Mouse (Mus musculus) effector memory CD4-positive, alpha-beta T cell, adult 5 months (primary cell): ENCODE measurements around the gene Olfr790. TPM values are rescaled to one million over a fixed set of nuclear protein-coding genes. Genes with fewer than 3 reads are reported as not detected.

Experiments
- polyA plus RNA-seq: library from polyadenylated mRNA; unstranded; fragments of 100-300 nt; shearing (Covaris generic); gene quantifications from one replicate; pipeline ENCODE4 v1.2.1, GENCODE M21; 2017

Olfr790 gene
- polyA plus RNA-seq, result not detected

DNA sequence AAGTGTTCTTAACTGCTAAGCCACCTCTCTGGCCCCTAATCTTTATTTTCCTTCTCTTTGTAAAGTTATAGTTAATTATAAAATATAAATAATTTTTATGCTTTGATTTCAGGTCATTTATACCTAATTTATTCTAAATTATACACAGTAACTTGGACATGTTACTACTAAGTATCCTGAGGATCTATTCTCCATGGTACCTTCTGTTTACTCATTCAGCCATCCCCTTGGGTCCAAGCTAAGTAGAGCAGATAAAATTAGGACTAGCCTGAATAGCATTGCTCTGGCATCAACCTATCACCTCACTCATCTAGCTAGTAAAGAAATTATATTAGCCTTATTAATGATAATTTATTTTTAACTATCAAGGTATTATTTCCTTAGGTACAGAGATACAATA, at the start of gene Olfr790:
Olfr790 (plus strand) TSS at position 301 of the 400 bp plus-strand sequence.

DNA sequence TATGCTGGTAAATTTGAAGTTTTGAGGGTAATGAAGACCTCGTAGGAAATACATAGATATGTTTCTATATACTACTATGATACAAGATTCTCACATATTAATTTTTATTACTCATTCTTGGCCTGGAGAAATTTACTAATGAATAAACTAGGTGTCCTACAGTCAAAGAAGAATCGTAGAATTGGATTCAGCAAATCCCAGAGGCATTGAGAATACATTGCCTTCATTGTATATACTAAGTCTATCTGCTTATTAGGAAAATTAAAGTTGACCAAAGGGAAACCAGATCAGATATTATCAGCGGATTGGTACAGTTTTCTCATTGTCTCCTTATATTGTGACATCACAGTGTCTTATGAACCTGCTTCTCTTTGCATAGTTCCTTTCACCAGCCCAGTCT, 36.7 kb upstream of the Olfr790 start, which contains the start of gene Olfr787:
Olfr787 (plus strand) TSS at position 301 of the 400 bp plus-strand sequence.

DNA sequence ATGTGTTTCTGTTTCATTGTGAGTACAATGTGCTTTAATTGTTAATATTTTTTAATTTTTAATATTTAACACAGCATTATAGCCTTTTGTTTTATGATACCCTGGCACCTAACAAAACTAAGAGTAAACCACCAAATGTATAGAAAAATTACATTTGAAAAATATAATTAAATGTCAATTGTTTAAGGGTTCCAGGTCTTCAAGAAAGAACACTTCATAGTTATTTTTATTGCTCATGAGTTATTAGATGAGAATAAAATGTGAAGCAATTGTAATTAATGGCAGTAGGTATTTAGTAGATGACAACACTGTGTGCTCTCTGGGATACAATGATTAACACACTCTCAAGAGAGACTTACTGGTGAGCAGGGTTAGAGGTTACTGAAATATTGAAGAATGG, 27.6 kb upstream of the Olfr790 start, which contains the start of gene Olfr788:
Olfr788 (plus strand) TSS at position 301 of the 400 bp plus-strand sequence.

DNA sequence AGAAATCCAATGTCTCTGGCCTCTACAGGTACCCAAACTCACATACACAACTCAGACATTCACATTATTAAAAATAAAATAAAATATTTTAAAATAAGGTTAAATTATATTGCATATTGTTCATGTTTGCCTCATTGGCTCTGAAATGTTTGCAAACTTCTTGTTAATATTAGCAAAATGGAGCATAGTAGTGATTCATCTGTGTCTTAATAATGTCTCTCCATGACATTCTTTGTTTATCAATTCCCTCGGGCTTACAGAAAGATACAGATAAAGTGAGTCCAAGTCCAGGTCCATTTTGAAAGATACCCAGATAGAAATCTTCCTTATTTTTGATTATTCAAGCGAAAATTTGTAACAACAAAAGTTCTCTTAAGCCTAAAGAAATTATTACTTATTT, 13.8 kb upstream of the Olfr790 start, which contains the start of gene Olfr789:
Olfr789 (plus strand) TSS at position 301 of the 400 bp plus-strand sequence.

GRCm38 (mm10) chr10:129521492-129521891, 23.2 kb downstream of the Olfr790 start, which contains the start of gene Olfr791:
TSS of gene Olfr791 (plus strand) at chr10:129521792.

DNA sequence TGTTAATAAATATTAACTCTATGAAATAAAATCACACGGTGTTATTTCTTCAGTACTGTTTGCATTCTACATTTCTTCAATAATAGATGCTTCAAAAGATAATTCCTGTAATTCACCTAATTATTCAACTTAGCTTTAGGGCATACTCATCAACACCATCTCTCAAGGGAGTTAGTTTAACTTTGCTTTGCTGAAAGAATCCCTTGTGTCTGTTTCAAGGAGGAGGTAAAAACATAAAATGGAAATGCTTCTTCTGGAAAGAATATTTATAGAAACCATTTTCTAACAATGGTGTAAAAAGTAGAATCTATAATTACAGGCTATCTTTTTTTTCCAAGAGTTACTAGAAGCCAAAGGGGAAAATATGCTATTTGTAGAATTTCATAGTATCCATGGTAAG, 40.6 kb downstream of the Olfr790 start, which contains the start of gene Olfr792:
Olfr792 (plus strand) TSS at position 301 of the 400 bp plus-strand sequence.

Other genes with a start within 250 kb of the Olfr790 start
- gene Olfr776, start 239.4 kb upstream of the Olfr790 start, polyA plus RNA-seq, result not detected
- gene Olfr777, start 227.0 kb upstream of the Olfr790 start, polyA plus RNA-seq, result not detected
- not detected for gene Olfr780, start 180.4 kb upstream of the Olfr790 start, polyA plus RNA-seq
- not detected for gene Olfr781, start 169.6 kb upstream of the Olfr790 start, polyA plus RNA-seq
- gene Olfr782, start 149.6 kb upstream of the Olfr790 start, polyA plus RNA-seq, result not detected
- gene Olfr784, start 114.4 kb upstream of the Olfr790 start, polyA plus RNA-seq, result not detected
- gene Olfr785, start 93.1 kb upstream of the Olfr790 start, polyA plus RNA-seq, result not detected
- gene Olfr786, start 71.2 kb upstream of the Olfr790 start, polyA plus RNA-seq, result not detected
- 0.12 TPM for gene Olfr787, start 36.6 kb upstream of the Olfr790 start, polyA plus RNA-seq
- gene Olfr788, start 27.5 kb upstream of the Olfr790 start, polyA plus RNA-seq, result 0.10 TPM
- not detected for gene Olfr789, start 13.7 kb upstream of the Olfr790 start, polyA plus RNA-seq
- not detected for gene Olfr791, start 23.3 kb downstream of the Olfr790 start, polyA plus RNA-seq
- gene Olfr792, start 40.7 kb downstream of the Olfr790 start, polyA plus RNA-seq, result not detected
- gene Olfr794, start 69.2 kb downstream of the Olfr790 start, polyA plus RNA-seq, result not detected
- gene Olfr796, start 114.1 kb downstream of the Olfr790 start, polyA plus RNA-seq, result not detected
- 0.14 TPM for gene Olfr798, start 129.4 kb downstream of the Olfr790 start, polyA plus RNA-seq
- not detected for gene Olfr799, start 139.0 kb downstream of the Olfr790 start, polyA plus RNA-seq
- not detected for gene Olfr800, start 159.2 kb downstream of the Olfr790 start, polyA plus RNA-seq
- gene Olfr801, start 175.4 kb downstream of the Olfr790 start, polyA plus RNA-seq, result not detected
- not detected for gene Olfr802, start 189.7 kb downstream of the Olfr790 start, polyA plus RNA-seq
- gene Olfr803, start 195.8 kb downstream of the Olfr790 start, polyA plus RNA-seq, result not detected
- not detected for gene Olfr804, start 204.7 kb downstream of the Olfr790 start, polyA plus RNA-seq
- gene Olfr805, start 230.9 kb downstream of the Olfr790 start, polyA plus RNA-seq, result not detected
- gene Olfr806, start 243.4 kb downstream of the Olfr790 start, polyA plus RNA-seq, result 0.16 TPM